Mouse (Mus musculus): ENCODE results near the gene Ptprs. TPM values are rescaled to one million over a fixed set of nuclear protein-coding genes. Genes with fewer than 3 reads are reported as not detected.
A peak's percentile ranks its signal among the peaks of the same experiment; 100 is the strongest.
"Not testable (repeated sequence)": the region's sequence is repeated elsewhere in the genome, so short reads cannot be mapped to it uniquely, and the experiment has no call there.

Gene Ptprs
- polyA plus RNA-seq, 1 experiment: 208 TPM

DNA sequence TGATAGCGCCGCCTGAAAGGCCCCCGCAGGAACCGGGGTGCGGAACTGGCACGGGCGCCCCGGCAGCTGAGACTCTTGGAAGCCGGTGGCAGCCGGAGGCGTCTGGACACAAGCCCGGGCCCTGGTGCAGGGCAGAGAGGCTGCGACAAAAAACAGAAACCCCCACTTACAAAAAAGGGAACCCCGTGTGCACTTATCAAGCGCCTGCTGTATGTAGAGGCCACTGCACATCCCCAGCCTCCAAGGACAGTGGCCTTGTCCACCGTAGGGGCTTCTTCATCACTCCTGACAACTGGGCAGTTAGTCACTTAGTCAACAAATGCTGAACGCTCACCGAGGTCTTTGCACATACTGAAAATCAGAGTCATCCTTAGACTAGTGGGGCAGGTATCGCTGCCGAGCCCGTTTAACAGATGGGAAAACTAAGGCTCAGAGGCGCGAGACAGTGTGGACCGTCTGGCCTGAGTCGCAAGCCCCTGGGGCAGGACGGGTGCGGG lies 34.2 kb upstream of the Ptprs start:
- Histone ChIP-seq H3K4me1 (ENCODE audit: control insufficient read depth, insufficient read depth, low read length) (0 out of 2 replicates have a peak, but pooled peaks cover 2% of the 10 kb centered on the region), H3K4me3 (ENCODE audit: insufficient read depth, low read length) (no peak overlapping the region), H3K27ac (ENCODE audit: insufficient read depth, low read length) (no peak overlapping the region)
- no peak for TF ChIP-seq POLR2A (IDR thresholded peaks at IDR 0.05; ENCODE audit: low read depth, low read length)
- TF ChIP-seq CTCF (IDR thresholded peaks at IDR 0.05; ENCODE audit: borderline replicate concordance, insufficient read depth, low read length): no peak

DNA sequence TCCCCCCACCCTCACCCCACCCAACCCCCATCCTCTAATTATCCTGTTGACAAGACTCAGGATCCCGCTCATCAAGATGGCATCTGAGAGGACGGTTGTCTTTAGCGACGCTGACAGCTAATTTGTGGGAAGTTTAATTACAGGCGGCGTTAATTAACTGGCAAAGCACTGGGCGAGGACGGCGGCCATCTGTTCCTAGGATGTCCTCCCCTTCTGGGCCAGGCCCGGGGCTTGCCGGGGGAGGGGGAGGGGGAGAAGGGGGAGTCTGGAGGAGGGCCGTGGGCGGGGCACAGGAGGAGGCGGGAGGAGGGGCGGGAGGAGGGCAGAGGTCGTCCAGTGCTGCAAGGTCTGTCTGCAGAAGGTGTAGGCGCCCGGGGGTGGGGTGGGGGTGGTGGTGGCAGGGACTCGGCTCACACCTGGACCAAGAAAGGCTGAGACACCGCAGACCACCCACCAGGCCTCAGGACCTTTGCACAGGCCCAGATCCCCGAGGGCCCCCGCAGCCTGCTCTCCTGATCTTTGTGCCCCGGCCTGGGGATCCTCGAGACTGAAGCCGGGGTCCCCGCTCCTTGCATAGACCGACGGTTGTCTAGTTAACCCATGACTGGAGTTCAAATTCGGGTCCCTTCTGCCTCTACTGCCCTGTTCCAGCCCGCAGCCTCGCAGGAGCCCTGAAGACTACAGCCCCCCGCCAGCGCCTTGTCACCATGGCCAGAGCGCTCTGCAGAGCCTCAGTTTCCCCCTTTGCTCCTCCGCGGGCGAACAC lies 33.6 kb upstream of the Ptprs start:
- TF ChIP-seq POLR2A (IDR thresholded peaks at IDR 0.05; ENCODE audit: low read depth, low read length) (no peak), CTCF (IDR thresholded peaks at IDR 0.05; ENCODE audit: borderline replicate concordance, insufficient read depth, low read length) (no peak)
- Histone ChIP-seq H3K4me1 (ENCODE audit: control insufficient read depth, insufficient read depth, low read length) (0 out of 2 replicates have a peak, but pooled peaks cover 2% of the 10 kb centered on the region), H3K4me3 (ENCODE audit: insufficient read depth, low read length) (no peak overlapping the region)

DNA sequence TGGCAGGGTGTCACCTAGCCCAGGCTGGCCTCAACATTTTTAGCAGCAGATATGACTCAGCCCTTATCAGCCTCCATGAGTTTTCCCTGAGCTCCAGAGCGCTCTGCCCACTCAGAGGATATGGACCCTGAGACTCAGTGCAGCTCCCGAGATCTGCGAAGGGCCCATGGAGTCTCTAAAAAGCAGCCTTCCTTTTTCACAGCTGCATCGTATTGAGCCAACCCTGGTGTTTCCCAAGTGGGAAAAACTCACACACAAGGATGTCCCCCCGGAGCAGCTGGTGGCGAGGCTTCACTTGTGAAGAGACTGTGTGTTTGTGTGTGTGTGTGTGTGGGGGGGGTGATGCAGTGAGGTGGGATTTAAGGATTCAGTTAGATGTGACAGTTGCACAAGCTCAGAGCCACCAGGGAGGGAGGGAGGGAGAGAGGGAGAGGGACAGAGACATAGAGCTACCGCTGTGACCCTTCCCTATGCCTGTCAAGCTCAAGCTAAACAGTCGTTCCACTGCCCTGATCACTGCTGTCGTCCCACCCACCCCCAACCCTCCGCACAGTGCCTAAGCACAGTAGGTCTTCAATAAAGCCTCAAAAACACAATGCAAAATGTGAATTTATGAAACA lies 32.8 kb upstream of the Ptprs start:
- Histone ChIP-seq H3K4me1 (ENCODE audit: control insufficient read depth, insufficient read depth, low read length) (0 out of 2 replicates have a peak, but pooled peaks cover 2% of the 10 kb centered on the region), H3K27ac (ENCODE audit: insufficient read depth, low read length) (no peak overlapping the region), H3K4me3 (ENCODE audit: insufficient read depth, low read length) (no peak overlapping the region)
- TF ChIP-seq CTCF (IDR thresholded peaks at IDR 0.05; ENCODE audit: borderline replicate concordance, insufficient read depth, low read length): no peak
- no peak for TF ChIP-seq POLR2A (IDR thresholded peaks at IDR 0.05; ENCODE audit: low read depth, low read length)

More for the DNA sequence above, 33.6 kb upstream of the Ptprs start:
- H3K27ac ChIP-seq (ENCODE audit: insufficient read depth, low read length): no peak overlapping the region

DNA sequence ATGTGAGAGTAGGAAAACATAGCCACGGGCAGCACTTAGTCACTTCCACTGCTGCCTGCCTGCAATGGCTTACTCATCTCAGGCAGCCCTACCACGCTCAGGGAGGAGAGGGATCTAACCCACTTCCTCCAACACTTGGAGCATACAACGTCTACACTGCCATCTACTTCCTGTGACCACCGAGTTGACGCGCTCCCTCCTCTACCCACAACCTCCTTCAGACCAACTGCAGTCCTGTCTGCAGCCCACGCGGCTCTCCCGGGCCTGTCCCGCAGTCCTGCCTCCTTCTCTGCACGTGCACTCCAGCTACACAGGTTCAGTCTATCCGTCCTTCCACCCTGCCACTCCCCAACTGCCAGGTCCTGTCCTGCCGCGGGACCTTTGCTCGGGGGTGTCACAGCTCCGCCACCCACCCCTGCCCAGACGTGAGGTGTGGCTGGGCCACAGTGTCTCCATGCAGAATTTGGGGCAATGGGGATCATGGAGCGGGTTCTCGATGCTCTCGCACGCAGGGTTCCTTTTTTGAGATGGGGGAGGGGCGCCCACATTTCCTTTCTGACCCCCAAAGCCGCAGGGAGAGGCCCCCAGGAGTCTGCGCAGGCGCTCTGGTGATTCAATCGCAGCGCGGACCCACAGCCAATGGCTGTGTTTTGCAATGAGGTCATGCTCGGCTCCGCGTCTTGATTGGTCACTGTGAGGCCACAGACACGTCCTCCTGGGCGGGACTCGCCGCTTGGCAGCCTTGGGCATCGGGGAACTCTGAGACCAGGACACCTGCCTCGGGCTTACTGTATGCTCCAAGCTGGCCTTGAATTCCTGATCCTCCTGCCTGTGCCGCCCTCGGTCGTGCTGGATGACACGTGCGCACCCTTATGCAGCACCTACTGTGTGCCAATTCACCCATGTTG lies 31.1 kb upstream of the Ptprs start:
- TF ChIP-seq POLR2A (IDR thresholded peaks at IDR 0.05; ENCODE audit: low read depth, low read length): peak; percentile 75
- TF ChIP-seq CTCF (IDR thresholded peaks at IDR 0.05; ENCODE audit: borderline replicate concordance, insufficient read depth, low read length): no peak
- peak overlapping the region; percentile 75 for H3K27ac ChIP-seq (ENCODE audit: insufficient read depth, low read length)
- 0 out of 2 replicates have a peak, but pooled peaks cover 2% of the 10 kb centered on the region for H3K4me1 ChIP-seq (ENCODE audit: control insufficient read depth, insufficient read depth, low read length)
- H3K4me3 ChIP-seq (ENCODE audit: insufficient read depth, low read length): peak overlapping the region; percentile 50

DNA sequence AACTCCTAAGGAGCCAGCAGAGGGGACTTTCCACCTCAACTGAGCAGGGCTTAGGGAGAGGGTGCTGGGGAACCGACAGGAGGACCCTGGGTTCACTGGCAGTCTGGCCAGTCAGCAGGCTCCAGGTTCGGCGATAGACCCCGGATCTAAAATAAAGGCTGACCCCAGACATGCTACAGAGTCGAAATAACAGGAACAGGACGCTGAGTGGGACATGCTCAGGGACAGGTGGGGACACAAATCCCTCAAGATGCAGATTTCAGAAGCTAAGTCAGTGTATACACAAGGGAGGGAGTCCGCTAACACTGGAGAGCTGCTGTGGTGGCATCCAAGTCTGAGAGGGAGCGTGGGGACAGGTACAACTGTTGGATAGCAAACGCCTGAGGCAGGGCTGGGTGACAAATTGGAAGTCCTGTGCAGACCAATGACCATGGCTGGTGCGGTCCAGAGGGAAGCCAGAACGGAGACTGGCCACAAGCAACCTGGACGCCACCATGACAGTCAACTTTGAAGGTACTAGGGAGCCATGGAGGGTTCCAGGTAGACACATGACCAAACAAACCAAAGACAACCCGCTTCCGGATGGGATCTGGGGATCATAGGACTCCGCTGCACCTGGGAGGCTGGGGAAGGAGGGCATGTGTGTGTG lies 30.3 kb upstream of the Ptprs start:
- Histone ChIP-seq H3K4me1 (ENCODE audit: control insufficient read depth, insufficient read depth, low read length) (0 out of 2 replicates have a peak, but pooled peaks cover 2% of the 10 kb centered on the region), H3K4me3 (ENCODE audit: insufficient read depth, low read length) (no peak overlapping the region), H3K27ac (ENCODE audit: insufficient read depth, low read length) (peak overlapping the region; percentile 75)
- TF ChIP-seq CTCF (IDR thresholded peaks at IDR 0.05; ENCODE audit: borderline replicate concordance, insufficient read depth, low read length) (no peak), POLR2A (IDR thresholded peaks at IDR 0.05; ENCODE audit: low read depth, low read length) (no peak)

DNA sequence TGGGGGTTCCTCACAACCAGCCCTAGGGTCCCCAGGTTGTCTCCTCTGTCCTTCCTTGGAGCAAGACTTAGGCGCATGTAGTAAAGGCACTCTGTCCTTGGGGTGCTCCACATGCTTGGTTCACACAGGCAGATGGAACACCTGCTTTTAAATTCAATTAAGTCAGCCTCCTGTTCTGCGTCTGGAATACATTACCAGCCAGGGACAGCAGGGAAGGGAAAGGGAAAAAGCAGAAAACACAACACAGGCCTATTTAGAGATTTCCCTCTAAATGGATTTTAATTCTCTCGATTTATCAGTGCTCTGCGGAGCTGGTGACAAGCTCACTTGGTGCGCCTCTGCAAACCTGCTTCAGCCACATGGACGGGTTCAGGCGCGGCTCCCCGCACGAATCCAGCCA lies 29.1 kb upstream of the Ptprs start:
- no peak overlapping the region for H3K4me3 ChIP-seq (ENCODE audit: insufficient read depth, low read length)
- no peak overlapping the region for H3K27ac ChIP-seq (ENCODE audit: insufficient read depth, low read length)
- TF ChIP-seq POLR2A (IDR thresholded peaks at IDR 0.05; ENCODE audit: low read depth, low read length): no peak
- no peak for TF ChIP-seq CTCF (IDR thresholded peaks at IDR 0.05; ENCODE audit: borderline replicate concordance, insufficient read depth, low read length)
- H3K4me1 ChIP-seq (ENCODE audit: control insufficient read depth, insufficient read depth, low read length): 0 out of 2 replicates have a peak, but pooled peaks cover 2% of the 10 kb centered on the region

DNA sequence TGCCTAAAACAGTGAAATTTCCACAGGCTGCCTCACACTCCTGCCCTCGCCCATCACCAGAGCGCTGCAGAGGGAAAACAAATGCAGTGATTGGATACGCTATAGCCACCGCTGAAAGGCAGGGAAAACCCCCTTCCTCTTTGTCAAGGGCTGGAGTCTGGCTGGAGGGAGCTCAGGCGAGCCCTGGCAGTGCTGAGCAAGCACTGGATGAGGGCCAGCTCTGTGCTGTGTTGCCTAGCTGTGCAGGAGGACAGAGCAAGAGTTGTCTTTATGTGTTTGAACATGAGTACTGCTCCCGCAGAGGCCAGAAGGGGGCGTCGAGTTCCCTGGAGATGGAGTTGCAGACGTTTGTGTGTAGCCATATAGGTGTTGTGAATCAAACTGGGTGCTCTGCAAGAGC lies 26.2 kb upstream of the Ptprs start:
- 0 out of 2 replicates have a peak, but pooled peaks cover 2% of the 10 kb centered on the region for H3K4me1 ChIP-seq (ENCODE audit: control insufficient read depth, insufficient read depth, low read length)
- TF ChIP-seq CTCF (IDR thresholded peaks at IDR 0.05; ENCODE audit: borderline replicate concordance, insufficient read depth, low read length) (no peak), POLR2A (IDR thresholded peaks at IDR 0.05; ENCODE audit: low read depth, low read length) (no peak)
- no peak overlapping the region for H3K4me3 ChIP-seq (ENCODE audit: insufficient read depth, low read length)
- H3K27ac ChIP-seq (ENCODE audit: insufficient read depth, low read length): no peak overlapping the region

DNA sequence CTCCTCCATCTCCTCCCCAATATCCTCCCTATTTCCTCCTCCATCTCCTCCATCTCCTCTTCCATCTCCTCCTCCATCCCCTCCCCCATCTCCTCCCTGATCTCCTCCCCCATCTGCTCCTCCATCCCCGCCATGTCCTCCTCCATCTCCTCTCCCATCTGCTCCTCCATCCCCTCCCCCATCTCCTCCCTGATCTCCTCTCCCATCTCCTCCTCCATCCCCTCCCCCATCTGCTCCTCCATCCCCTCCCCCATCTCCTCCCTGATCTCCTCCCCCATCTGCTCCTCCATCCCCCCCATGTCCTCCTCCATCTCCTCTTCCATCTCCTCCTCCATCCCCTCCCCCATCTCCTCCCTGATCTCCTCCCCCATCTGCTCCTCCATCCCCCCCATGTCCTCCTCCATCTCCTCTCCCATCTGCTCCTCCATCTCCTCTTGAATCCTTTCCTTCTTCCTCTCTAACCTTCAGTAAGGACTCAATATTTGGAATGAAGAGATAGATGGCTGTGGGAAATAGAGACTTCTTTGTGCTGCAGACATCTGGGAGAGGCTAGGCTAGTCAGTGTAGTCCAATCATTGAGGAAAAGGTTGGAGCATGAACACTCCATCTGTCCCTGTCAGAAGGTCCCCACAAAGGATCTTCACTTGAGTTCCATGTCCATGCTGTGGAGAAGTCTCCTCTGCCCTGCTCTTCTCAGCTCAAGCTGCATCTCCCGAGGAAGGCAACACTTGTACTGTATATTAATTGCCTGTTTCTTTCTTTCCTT lies 25.5 kb upstream of the Ptprs start:
- H3K27ac ChIP-seq (ENCODE audit: insufficient read depth, low read length); H3K4me1 ChIP-seq (ENCODE audit: control insufficient read depth, insufficient read depth, low read length); H3K4me3 ChIP-seq (ENCODE audit: insufficient read depth, low read length): not testable (repeated sequence)
